Mouse (Mus musculus) heart, embryonic 16.5 days (tissue): Measurements from ENCODE around the gene Rgl1. TPM values are rescaled to one million over a fixed set of nuclear protein-coding genes. Genes with fewer than 3 reads are reported as not detected.

ENCODE experiments used
- ATAC-seq: fragments of 200-750 bp; cut with Nextera tagmentation; replicated peaks from 2 replicates; pipeline ENCODE4 v1.8.0; 2017; ENCODE audit warnings: moderate number of reproducible peaks; ENCODE audit not compliant: insufficient read depth, low FRiP score; ENCODE audit errors: extremely low read depth
- H3K27ac ChIP-seq: fragments of 300-500 bp; sonication (generic); 2 replicates; pipeline ENCODE4 v1.5.1; 2014; ENCODE audit warnings: mild to moderate bottlenecking, low read length, control low read depth, moderate library complexity
- H3K27me3 ChIP-seq: fragments of 300-500 bp; sonication (generic); 2 replicates; pipeline ENCODE4 v1.6.1; 2014; ENCODE audit warnings: low read length, mixed read lengths; ENCODE audit not compliant: control insufficient read depth, insufficient read depth
- H3K36me3 ChIP-seq: fragments of 300-500 bp; sonication (generic); 2 replicates; pipeline ENCODE4 v1.6.1; 2014; ENCODE audit not compliant: control insufficient read depth, insufficient read depth
- H3K4me1 ChIP-seq: fragments of 300-500 bp; sonication (generic); 2 replicates; pipeline ENCODE4 v1.6.1; 2014; ENCODE audit warnings: low read length, mixed read lengths; ENCODE audit not compliant: control insufficient read depth, insufficient read depth
- H3K4me2 ChIP-seq: fragments of 300-500 bp; sonication (generic); 2 replicates; pipeline ENCODE4 v1.6.1; 2014; ENCODE audit warnings: low read depth, mild to moderate bottlenecking, control low read depth, low read length
- H3K4me3 ChIP-seq: fragments of 300-500 bp; sonication (generic); 2 replicates; pipeline ENCODE4 v1.5.1; 2014; ENCODE audit warnings: mild to moderate bottlenecking, control low read depth, low read length
- H3K9ac ChIP-seq: fragments of 300-500 bp; sonication (generic); 2 replicates; pipeline ENCODE4 v1.6.1; 2014; ENCODE audit warnings: low read length, control low read depth
- H3K9me3 ChIP-seq: fragments of 300-500 bp; sonication (generic); replicated peaks from 2 replicates; pipeline ENCODE4 v1.6.1; 2016; ENCODE audit warnings: low read length; ENCODE audit not compliant: control insufficient read depth
- WGBS: fragments of 180-500 bp; shearing (Covaris S2); extraction: QIAGEN DNeasy Blood & Tissue Kit; methylation state at CpG from one replicate; pipeline ENCODE4 v1.1.7; 2014; 5-methylcytosine and 5-hydroxymethylcytosine counted together
- polyA plus RNA-seq: library from polyadenylated mRNA; unstranded; fragments of >200 nt; fragmentation: Nextera tagmentation; extraction: Ambion mirVana; gene quantifications from 2 replicates; pipeline ENCODE4 v1.2.1, GENCODE M21; 2015

Rgl1 gene
- polyA plus RNA-seq, 1 experiment from 2014 or later: 61.0 TPM

DNA sequence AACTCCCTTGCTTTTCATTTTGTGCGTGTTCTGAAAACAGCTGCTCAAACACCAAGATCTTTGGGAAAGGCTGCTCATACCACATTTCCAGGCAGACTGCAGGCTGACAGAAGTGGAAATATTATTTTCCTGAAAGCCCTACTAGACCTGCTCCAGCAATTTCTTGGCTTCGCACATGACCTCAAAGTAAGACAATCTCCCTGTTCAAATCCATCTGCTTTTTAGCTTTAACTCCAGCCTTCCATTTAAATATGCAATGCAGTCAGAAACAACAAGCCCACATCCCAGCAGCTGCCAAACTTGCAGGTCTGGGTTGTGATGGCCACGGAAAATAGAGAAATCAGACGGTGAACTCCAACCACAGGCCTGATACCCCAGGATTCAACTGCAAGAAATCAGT lies 55.1 kb downstream of the Rgl1 start:
- WGBS: 77% methylated on average over 4 of the region's 4 CpGs
- no peaks in the 10 kb centered on the region for H3K36me3 ChIP-seq
- no peak for ATAC-seq
- no peak overlapping the region for H3K9ac ChIP-seq
- H3K4me3 ChIP-seq: no peak overlapping the region
- H3K4me2 ChIP-seq: no peak overlapping the region
- no peaks in the 10 kb centered on the region for H3K27me3 ChIP-seq
- no peaks in the 10 kb centered on the region for H3K4me1 ChIP-seq
- no peak overlapping the region for H3K27ac ChIP-seq
- no peaks in the 10 kb centered on the region for H3K9me3 ChIP-seq

DNA sequence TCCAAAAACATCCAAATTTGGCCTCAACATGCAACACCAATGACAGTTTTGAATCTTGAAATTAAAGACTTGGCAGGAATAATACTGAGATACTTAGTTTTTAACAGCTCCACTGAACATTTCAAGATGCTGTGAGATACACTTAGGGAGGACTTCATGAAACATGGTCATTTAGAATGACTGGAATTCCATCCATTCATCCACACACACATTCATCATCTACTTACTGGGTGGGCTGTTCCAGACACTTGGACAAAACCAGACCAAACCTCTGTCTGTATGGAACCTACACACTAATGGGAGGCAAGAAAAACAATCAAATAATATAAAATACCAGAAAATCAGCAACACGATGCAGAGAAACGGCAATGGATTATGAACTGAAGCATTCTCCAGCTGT lies 58.6 kb downstream of the Rgl1 start:
- Histone ChIP-seq H3K36me3 (no peaks in the 10 kb centered on the region), H3K9me3 (no peaks in the 10 kb centered on the region), H3K4me1 (peaks cover 14% of the 10 kb centered on the region), H3K4me3 (no peak overlapping the region), H3K9ac (no peak overlapping the region), H3K27ac (no peak overlapping the region), H3K27me3 (no peaks in the 10 kb centered on the region), H3K4me2 (no peak overlapping the region)
- no peak for ATAC-seq
- WGBS: 71% methylated on average over 2 of the region's 2 CpGs

- ATAC-seq: no peak
- H3K4me3 ChIP-seq: no peak overlapping the region
- H3K27me3 ChIP-seq: no peaks in the 10 kb centered on the region
- H3K9ac ChIP-seq: no peak overlapping the region
- H3K9me3 ChIP-seq: no peaks in the 10 kb centered on the region
- no peak overlapping the region for H3K4me2 ChIP-seq
- no peaks in the 10 kb centered on the region for H3K36me3 ChIP-seq
- no peak overlapping the region; the same call in 1 of the 2 replicates for H3K27ac ChIP-seq
- H3K4me1 ChIP-seq: peaks cover 15% of the 10 kb centered on the region
- 42% methylated on average over 6 of the region's 6 CpGs for WGBS
Observed at GRCm38 (mm10) chr1:152703941-152704340, 62.2 kb downstream of the Rgl1 start.

DNA sequence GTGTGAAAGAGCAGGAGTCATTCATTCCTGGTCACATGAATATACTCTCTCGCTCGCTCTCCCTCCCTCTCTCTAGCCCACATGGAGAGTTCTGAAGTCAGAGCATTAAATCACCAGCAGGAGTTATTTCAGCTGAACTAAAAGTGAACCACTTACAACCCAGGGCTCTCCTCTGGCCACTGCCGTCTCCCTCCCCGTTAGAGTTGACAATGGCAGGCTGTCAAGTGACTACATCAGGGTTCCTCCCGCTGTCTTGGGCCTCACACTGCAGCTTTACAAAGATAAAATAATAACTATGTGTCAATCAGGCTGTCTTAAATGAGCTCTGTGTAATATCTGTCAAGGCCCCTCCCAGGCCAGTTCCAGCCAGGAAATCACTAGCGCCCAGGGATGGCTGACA lies 63.2 kb downstream of the Rgl1 start:
- Histone ChIP-seq H3K27ac (peak overlapping the region; percentile 76), H3K4me1 (peaks cover 15% of the 10 kb centered on the region), H3K27me3 (no peaks in the 10 kb centered on the region), H3K9me3 (no peaks in the 10 kb centered on the region), H3K36me3 (no peaks in the 10 kb centered on the region), H3K4me2 (peak overlapping the region; percentile 16), H3K4me3 (no peak overlapping the region), H3K9ac (0 out of 2 replicates have a peak overlapping the region, but pooled peaks have one; percentile 10)
- peak; percentile 88 for ATAC-seq
- 18% methylated on average over 6 of the region's 6 CpGs for WGBS

- H3K27ac ChIP-seq: no peak overlapping the region
- H3K36me3 ChIP-seq: no peaks in the 10 kb centered on the region
- no peaks in the 10 kb centered on the region for H3K9me3 ChIP-seq
- no peak for ATAC-seq
- H3K4me2 ChIP-seq: no peak overlapping the region
- no peaks in the 10 kb centered on the region for H3K27me3 ChIP-seq
- H3K4me1 ChIP-seq: peaks cover 15% of the 10 kb centered on the region
- WGBS: 84% methylated on average over 5 of the region's 5 CpGs
- H3K9ac ChIP-seq: no peak overlapping the region
- H3K4me3 ChIP-seq: no peak overlapping the region
Observed at GRCm38 (mm10) chr1:152701066-152701465, 65.1 kb downstream of the Rgl1 start.

DNA sequence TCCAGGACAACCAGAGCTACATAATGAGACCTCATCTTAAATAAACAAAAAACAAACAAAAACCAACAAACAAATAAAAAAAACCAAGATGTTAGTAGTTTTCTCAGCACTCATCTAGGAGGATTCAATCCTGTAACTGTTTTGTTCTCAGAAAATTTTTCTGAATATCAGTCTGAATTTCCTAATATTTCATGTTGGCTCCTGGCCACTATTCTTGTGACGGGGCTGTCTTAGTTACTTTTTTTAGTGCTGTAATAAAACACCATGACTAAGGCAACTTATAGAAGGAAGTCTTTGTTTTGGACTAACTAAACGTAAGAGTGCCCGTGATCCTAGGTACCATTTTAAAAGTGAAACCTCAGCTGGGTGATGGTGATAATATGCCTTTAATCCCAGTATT lies 68.8 kb downstream of the Rgl1 start:
- Histone ChIP-seq H3K27me3 (no peaks in the 10 kb centered on the region), H3K4me1 (no peaks in the 10 kb centered on the region), H3K36me3 (no peaks in the 10 kb centered on the region), H3K9me3 (no peaks in the 10 kb centered on the region), H3K9ac (no peak overlapping the region), H3K4me2 (no peak overlapping the region), H3K27ac (no peak overlapping the region), H3K4me3 (no peak overlapping the region)
- ATAC-seq: no peak
- WGBS: 64% methylated on average over 3 of the region's 3 CpGs

- Histone ChIP-seq H3K4me2 (no peak overlapping the region), H3K27ac (no peak overlapping the region), H3K4me3 (no peak overlapping the region), H3K9ac (no peak overlapping the region), H3K4me1 (peaks cover 12% of the 10 kb centered on the region), H3K27me3 (no peaks in the 10 kb centered on the region), H3K36me3 (no peaks in the 10 kb centered on the region), H3K9me3 (no peaks in the 10 kb centered on the region)
- 61% methylated on average over 9 of the region's 9 CpGs for WGBS
- ATAC-seq: no peak
Observed at GRCm38 (mm10) chr1:152695491-152695890, 70.7 kb downstream of the Rgl1 start.

GRCm38 (mm10) chr1:152689968-152690367 lies 76.2 kb downstream of the Rgl1 start:
- WGBS: 48% methylated on average over 4 of the region's 4 CpGs
- Histone ChIP-seq H3K9me3 (no peaks in the 10 kb centered on the region), H3K4me2 (no peak overlapping the region), H3K9ac (no peak overlapping the region), H3K4me3 (no peak overlapping the region), H3K27me3 (no peaks in the 10 kb centered on the region), H3K4me1 (peaks cover 51% of the 10 kb centered on the region), H3K36me3 (no peaks in the 10 kb centered on the region), H3K27ac (peak overlapping the region; percentile 26; the same call in 1 of the 2 replicates)
- peak; percentile 64; the same call in 1 of the 2 replicates for ATAC-seq

- H3K36me3 ChIP-seq: no peaks in the 10 kb centered on the region
- peak overlapping the region; percentile 78 for H3K27ac ChIP-seq
- H3K4me3 ChIP-seq: no peak overlapping the region
- H3K27me3 ChIP-seq: no peaks in the 10 kb centered on the region
- H3K4me1 ChIP-seq: peaks cover 68% of the 10 kb centered on the region
- peak overlapping the region; percentile 38 for H3K9ac ChIP-seq
- no peak for ATAC-seq
- 18% methylated on average over 8 of the region's 8 CpGs for WGBS
- no peak overlapping the region for H3K4me2 ChIP-seq
- no peaks in the 10 kb centered on the region for H3K9me3 ChIP-seq
Observed at GRCm38 (mm10) chr1:152687733-152688181, 78.4 kb downstream of the Rgl1 start.
